Mouse (Mus musculus): ENCODE data around the gene Olfr881.

The Olfr881 gene

GRCm38 (mm10) chr9:37991525-37991924 lies at the start of gene Olfr881:
Gene Olfr881, plus strand, starts transcription at chr9:37991825.
- in situ Hi-C loops (cut with MseI, MboI): no loop called here

- in situ Hi-C loops (cut with MseI, MboI): no loop called here
These were observed 7.1 kb downstream of the Olfr881 start for GRCm38 (mm10) chr9:37998581-37999204.

GRCm38 (mm10) chr9:38000021-38000420 lies 8.4 kb downstream of the Olfr881 start:
- in situ Hi-C loops (cut with MseI, MboI): no loop called here

- in situ Hi-C loops (cut with MseI, MboI): no loop called here
These were observed 33.9 kb downstream of the Olfr881 start, which contains the start of gene Olfr883 for GRCm38 (mm10) chr9:38025508-38025907. Gene Olfr883, plus strand, starts transcription at chr9:38025808.

Data from mouse trophoblast stem cell (cell line).